Mouse (Mus musculus) heart, embryonic 11.5 days (tissue): ENCODE results near the gene Hoxb2. TPM values are rescaled to one million over a fixed set of nuclear protein-coding genes. Genes with fewer than 3 reads are reported as not detected.

Source experiments
- microRNA counts: library from miRNA; unstranded; fragments of <30 nt; microRNA quantifications from one replicate; lab custom pipeline; 2015
- microRNA-seq: library from miRNA; unstranded; fragments of <30 nt; microRNA quantifications from one replicate; pipeline ENCODE4, GENCODE M21; 2016; ENCODE audit warnings: borderline number of aligned reads
- polyA plus RNA-seq: library from polyadenylated mRNA; unstranded; fragments of >200 nt; fragmentation: Nextera tagmentation; extraction: Ambion mirVana; gene quantifications from 2 replicates; pipeline ENCODE4 v1.2.1, GENCODE M21; 2014

The Hoxb2 gene
- polyA plus RNA-seq, 1 experiment from 2014 or later: 7.4 TPM

MicroRNA genes within 50 kb of the gene (microRNA counts, 519-probe panel; counts per million panel counts)
- microRNA mmu-miR-10a (lab: Ali Mortazavi, UCI): 4,328 counts per million, percentile 34 among the panel's probes with 10 or more counts

Small RNAs within 50 kb of the gene (microRNA-seq; reads per million reads assigned to microRNA genes)
- gene Mir10a: 5,287 reads per million, percentile 93 among the genes with 10 or more reads in this experiment

Other genes with a start within 250 kb of the Hoxb2 start
- not detected in 2 replicates for gene Calcoco2, start 238.6 kb upstream of the Hoxb2 start, polyA plus RNA-seq
- gene Ttll6, start 216.7 kb upstream of the Hoxb2 start, polyA plus RNA-seq: not detected in 2 replicates
- not detected in 2 replicates for gene Hoxb13, start 156.2 kb upstream of the Hoxb2 start, polyA plus RNA-seq
- gene Hoxb9, start 79.1 kb upstream of the Hoxb2 start, polyA plus RNA-seq: 0.09 TPM in 1 of 2 replicates, not detected in the other
- gene Hoxb8, start 68.6 kb upstream of the Hoxb2 start, polyA plus RNA-seq: 0.06 TPM in 1 of 2 replicates, not detected in the other
- 0.28 and 0.31 TPM in 2 replicates for gene Hoxb7, start 63.9 kb upstream of the Hoxb2 start, polyA plus RNA-seq
- gene Hoxb6, start 58.0 kb upstream of the Hoxb2 start, polyA plus RNA-seq: 0.32 and 0.90 TPM in 2 replicates
- 0.65 and 2.4 TPM in 2 replicates for gene Hoxb5, start 47.2 kb upstream of the Hoxb2 start, polyA plus RNA-seq
- gene Hoxb4, start 32.3 kb upstream of the Hoxb2 start, polyA plus RNA-seq: 0.21 and 0.77 TPM in 2 replicates
- 0.74 and 1.0 TPM in 2 replicates for gene Hoxb3, start 27.2 kb upstream of the Hoxb2 start, polyA plus RNA-seq
- gene Hoxb1, start 15.2 kb downstream of the Hoxb2 start, polyA plus RNA-seq: 0.19 TPM in 1 of 2 replicates, not detected in the other
- 0.46 and 0.84 TPM in 2 replicates for gene Skap1, start 114.1 kb downstream of the Hoxb2 start, polyA plus RNA-seq